Mouse (Mus musculus): ENCODE measurements around the gene Tmem38b. TPM values are rescaled to one million over a fixed set of nuclear protein-coding genes. Genes with fewer than 3 reads are reported as not detected.

The Tmem38b gene
- polyA plus RNA-seq, 1 experiment from 2014 or later: 8.0 TPM

GRCm38 (mm10) chr4:53864098-53864820 lies 38.4 kb downstream of the Tmem38b start:
- no peak overlapping the region for H3K27ac ChIP-seq (ENCODE audit: low read depth)
- H3K9me3 ChIP-seq (ENCODE audit: low read depth, low read length): no peaks in the 10 kb centered on the region
- no peak overlapping the region for H3K9ac ChIP-seq
- no peak overlapping the region for H3K4me2 ChIP-seq
- no peaks in the 10 kb centered on the region for H3K4me1 ChIP-seq (ENCODE audit: insufficient read depth)
- no peaks in the 10 kb centered on the region for H3K36me3 ChIP-seq (ENCODE audit: insufficient read depth)
- WGBS: 84% methylated on average over 19 of the region's 19 CpGs
- no peak for ATAC-seq (ENCODE audit: insufficient read depth)
- H3K4me3 ChIP-seq (ENCODE audit: low read depth, low read length): no peak overlapping the region
- no peak for DNase-seq
- H3K27me3 ChIP-seq (ENCODE audit: insufficient read depth, low read length): no peaks in the 10 kb centered on the region
- TF ChIP-seq CTCF (IDR thresholded peaks at IDR 0.05; ENCODE audit: low read depth): no peak

GRCm38 (mm10) chr4:53866459-53866858 lies 40.6 kb downstream of the Tmem38b start:
- H3K27me3 ChIP-seq (ENCODE audit: insufficient read depth, low read length): no peaks in the 10 kb centered on the region
- peaks cover 3% of the 10 kb centered on the region; the same call in 1 of the 2 replicates for H3K9me3 ChIP-seq (ENCODE audit: low read depth, low read length)
- no peak for ATAC-seq (ENCODE audit: insufficient read depth)
- DNase-seq: no peak
- no peak overlapping the region for H3K27ac ChIP-seq (ENCODE audit: low read depth)
- no peak overlapping the region for H3K4me3 ChIP-seq (ENCODE audit: low read depth, low read length)
- H3K4me2 ChIP-seq: no peak overlapping the region
- no peaks in the 10 kb centered on the region for H3K4me1 ChIP-seq (ENCODE audit: insufficient read depth)
- H3K9ac ChIP-seq: no peak overlapping the region
- no peak for TF ChIP-seq CTCF (IDR thresholded peaks at IDR 0.05; ENCODE audit: low read depth)
- no peaks in the 10 kb centered on the region for H3K36me3 ChIP-seq (ENCODE audit: insufficient read depth)

- DNase-seq (peak; percentile 71), ATAC-seq (ENCODE audit: insufficient read depth) (peak; percentile 75)
- peak overlapping the region; percentile 69 for H3K4me2 ChIP-seq
- H3K9ac ChIP-seq: peak overlapping the region; percentile 39; the same call in 1 of the 2 replicates
- WGBS: 13% methylated on average over 24 of the region's 24 CpGs
- no peaks in the 10 kb centered on the region for H3K4me1 ChIP-seq (ENCODE audit: insufficient read depth)
- no peaks in the 10 kb centered on the region for H3K36me3 ChIP-seq (ENCODE audit: insufficient read depth)
- no peaks in the 10 kb centered on the region for H3K9me3 ChIP-seq (ENCODE audit: low read depth, low read length)
- no peak overlapping the region; the same call in 1 of the 2 replicates for H3K27ac ChIP-seq (ENCODE audit: low read depth)
- no peak for TF ChIP-seq CTCF (IDR thresholded peaks at IDR 0.05; ENCODE audit: low read depth)
- H3K27me3 ChIP-seq (ENCODE audit: insufficient read depth, low read length): no peaks in the 10 kb centered on the region; the same call in 1 of the 2 replicates
- peak overlapping the region; percentile 21; the same call in 1 of the 2 replicates for H3K4me3 ChIP-seq (ENCODE audit: low read depth, low read length)
These were observed 52.9 kb downstream of the Tmem38b start for GRCm38 (mm10) chr4:53878542-53879417.

GRCm38 (mm10) chr4:53882921-53883682 lies 57.3 kb downstream of the Tmem38b start:
- Histone ChIP-seq H3K4me2 (no peak overlapping the region), H3K4me3 (ENCODE audit: low read depth, low read length) (no peak overlapping the region), H3K27me3 (ENCODE audit: insufficient read depth, low read length) (no peaks in the 10 kb centered on the region; the same call in 1 of the 2 replicates), H3K9ac (no peak overlapping the region), H3K36me3 (ENCODE audit: insufficient read depth) (no peaks in the 10 kb centered on the region), H3K27ac (ENCODE audit: low read depth) (no peak overlapping the region), H3K4me1 (ENCODE audit: insufficient read depth) (no peaks in the 10 kb centered on the region; the same call in 1 of the 2 replicates), H3K9me3 (ENCODE audit: low read depth, low read length) (no peaks in the 10 kb centered on the region)
- no peak for TF ChIP-seq CTCF (IDR thresholded peaks at IDR 0.05; ENCODE audit: low read depth)
- ATAC-seq (ENCODE audit: insufficient read depth): no peak
- peak; percentile 30 for DNase-seq
- 62% methylated on average over 17 of the region's 17 CpGs for WGBS

- ATAC-seq (ENCODE audit: insufficient read depth) (no peak), DNase-seq (peak; percentile 83)
- TF ChIP-seq CTCF (IDR thresholded peaks at IDR 0.05; ENCODE audit: low read depth): peak; percentile 84
- H3K9ac ChIP-seq: no peak overlapping the region
- no peak overlapping the region for H3K4me3 ChIP-seq (ENCODE audit: low read depth, low read length)
- no peaks in the 10 kb centered on the region; the same call in 1 of the 2 replicates for H3K27me3 ChIP-seq (ENCODE audit: insufficient read depth, low read length)
- WGBS: 52% methylated on average over 14 of the region's 14 CpGs
- no peak overlapping the region for H3K4me2 ChIP-seq
- no peaks in the 10 kb centered on the region for H3K36me3 ChIP-seq (ENCODE audit: insufficient read depth)
- no peak overlapping the region for H3K27ac ChIP-seq (ENCODE audit: low read depth)
- no peaks in the 10 kb centered on the region; the same call in 1 of the 2 replicates for H3K4me1 ChIP-seq (ENCODE audit: insufficient read depth)
- no peaks in the 10 kb centered on the region for H3K9me3 ChIP-seq (ENCODE audit: low read depth, low read length)
These were observed 58.8 kb downstream of the Tmem38b start for GRCm38 (mm10) chr4:53884351-53885245.

Data from lung, embryonic 14.5 days (tissue).